Mouse (Mus musculus) brain, embryonic 18.5 days (tissue): ENCODE measurements around the gene Gtf2f1.
"Not testable (repeated sequence)": the region's sequence is repeated elsewhere in the genome, so short reads cannot be mapped to it uniquely, and the experiment has no call there.

Experiments
- DNase-seq: peaks from one replicate; pipeline ENCODE4 v3.0.0-alpha.2; 2012; ENCODE audit warnings: low read depth, low spot score

Gtf2f1 gene

DNA sequence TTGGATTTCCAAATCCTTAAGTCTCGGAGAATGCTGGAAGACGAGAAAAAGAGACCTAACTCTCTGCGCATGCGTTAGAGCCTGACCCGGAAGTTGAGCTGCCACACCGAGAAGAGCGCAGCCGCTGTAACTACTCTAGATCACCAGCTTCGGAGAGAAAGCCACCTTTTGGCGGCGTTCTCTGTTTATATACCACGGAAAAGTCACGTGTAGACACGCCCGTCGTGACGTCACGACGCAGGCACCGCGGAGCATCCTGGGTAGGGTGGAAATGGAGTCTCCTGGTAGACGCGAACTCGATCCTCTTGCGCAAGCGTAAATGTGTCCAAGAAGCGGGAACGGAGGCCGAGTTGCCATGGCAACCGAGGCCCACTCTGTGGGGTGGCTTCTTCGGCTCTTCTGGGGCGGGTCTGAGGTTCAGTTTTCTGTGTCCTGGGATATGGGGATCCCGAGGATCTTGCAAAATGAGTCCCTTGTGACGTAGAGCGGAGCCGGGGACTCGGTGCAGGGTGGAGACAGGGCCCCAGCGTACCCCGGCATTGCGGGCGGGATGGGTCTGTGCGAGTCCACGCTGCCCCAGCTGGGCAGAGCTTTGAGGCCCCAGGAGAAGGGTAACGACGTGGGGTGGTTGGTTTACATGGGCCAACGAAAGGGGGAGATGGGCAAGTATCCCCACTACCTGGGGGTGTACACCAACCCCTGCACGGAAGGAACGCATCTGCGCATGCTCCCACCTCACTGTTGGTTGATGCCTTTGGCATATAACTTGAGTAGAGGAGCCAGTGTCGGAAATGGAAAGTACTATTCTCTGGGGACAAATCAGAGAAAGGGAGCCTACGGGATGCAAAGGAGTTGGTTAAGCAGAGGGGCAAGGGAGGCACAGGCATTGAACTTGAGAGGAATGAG lies at the start of gene Gtf2f1, which contains the start of gene Gm17949:
Gene Gtf2f1, minus strand, starts transcription at position 53 of the 906 bp plus-strand sequence.
Gene Gm17949, plus strand, starts transcription at position 234 of the 906 bp plus-strand sequence.
- DNase-seq: peak; percentile 99

DNA sequence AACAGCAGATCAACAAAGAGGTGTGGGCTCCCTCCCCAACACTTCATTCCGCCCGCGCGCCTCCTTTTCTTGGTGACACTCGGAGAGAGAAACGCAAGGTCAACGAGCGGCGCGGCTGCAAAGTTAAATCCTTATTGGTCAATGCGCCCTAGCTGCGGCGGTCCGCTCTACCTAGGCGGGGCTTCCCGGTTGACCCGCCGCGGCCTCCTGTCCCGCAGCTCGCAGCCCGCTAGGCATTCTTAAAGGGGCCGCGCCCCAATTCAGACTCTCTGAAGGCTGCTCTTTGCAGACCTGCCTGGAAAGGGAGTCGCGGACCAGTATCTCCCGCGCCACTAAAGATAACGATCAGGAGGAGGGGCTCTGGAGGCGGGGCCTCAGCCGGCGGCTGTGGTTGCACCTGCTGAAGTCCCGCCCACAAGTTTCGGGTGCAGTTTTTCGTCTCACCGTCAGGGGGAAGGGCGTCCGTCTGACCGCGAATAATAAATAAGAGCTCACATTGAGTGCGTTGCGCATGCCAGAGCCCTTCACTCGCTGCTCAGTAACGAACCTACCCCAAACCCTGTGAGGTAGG lies 49.2 kb upstream of the Gtf2f1 start:
- peak; percentile 93 for DNase-seq

DNA sequence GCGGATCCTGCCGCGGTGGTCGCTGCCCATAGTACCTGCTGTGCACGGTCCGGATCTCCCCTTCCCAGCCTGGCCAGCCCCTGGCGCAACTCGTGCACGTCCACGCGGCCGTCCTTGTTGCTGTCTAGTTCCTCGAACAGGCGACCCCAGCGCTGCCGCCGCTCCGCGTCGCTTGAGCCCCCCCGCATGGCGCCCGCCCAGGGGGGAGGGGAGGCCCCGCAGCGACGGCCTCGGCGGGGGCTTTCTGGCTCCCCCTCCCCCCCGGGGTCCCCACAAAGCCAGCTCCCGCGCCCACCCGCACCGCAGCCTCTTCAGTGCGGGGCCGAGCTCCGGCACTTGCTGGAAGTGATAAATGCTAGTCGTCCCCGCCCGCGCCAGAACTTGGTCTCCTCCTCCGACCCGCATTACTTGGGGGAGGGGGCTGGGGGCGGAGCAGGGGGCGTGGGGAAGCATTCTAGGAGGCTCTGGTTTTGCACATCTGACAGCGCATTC lies 48.4 kb upstream of the Gtf2f1 start, which contains the start of gene Slc25a23:
Gene Slc25a23, minus strand, starts transcription at position 378 of the 492 bp plus-strand sequence.
- DNase-seq: peak; percentile 85

DNA sequence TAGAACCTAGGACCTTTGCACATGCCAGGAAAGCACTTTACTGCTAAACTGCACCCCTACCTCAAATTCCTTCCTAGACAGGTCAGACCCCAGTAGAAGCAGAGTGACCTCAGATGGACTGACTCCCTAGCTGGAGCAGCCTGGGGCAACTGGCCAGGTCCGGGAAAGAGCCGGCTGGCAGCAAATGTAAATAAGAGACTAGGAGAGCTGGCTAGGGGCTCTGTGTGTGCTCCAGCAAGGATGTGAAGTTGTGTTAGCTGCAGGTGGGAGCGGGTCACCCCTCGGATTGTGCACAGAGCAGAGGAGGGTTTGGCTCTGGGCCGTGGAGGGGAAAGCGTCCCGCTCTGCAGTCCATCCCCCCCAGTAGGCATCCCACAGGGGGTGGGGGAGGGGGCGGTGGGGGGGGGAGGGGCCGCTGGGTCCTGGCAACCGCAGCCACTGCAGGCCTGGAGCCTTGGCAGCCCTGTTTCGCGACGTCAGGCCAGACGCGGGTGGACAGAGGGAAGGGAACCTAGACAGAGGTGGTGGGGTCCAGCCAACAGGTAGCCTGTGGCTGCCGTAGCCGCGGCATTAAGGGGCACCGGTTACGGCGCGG lies 47.9 kb upstream of the Gtf2f1 start, which contains the start of gene Crb3:
Gene Crb3, plus strand, starts transcription at position 215 of the 595 bp plus-strand sequence.
- no peak for DNase-seq

DNA sequence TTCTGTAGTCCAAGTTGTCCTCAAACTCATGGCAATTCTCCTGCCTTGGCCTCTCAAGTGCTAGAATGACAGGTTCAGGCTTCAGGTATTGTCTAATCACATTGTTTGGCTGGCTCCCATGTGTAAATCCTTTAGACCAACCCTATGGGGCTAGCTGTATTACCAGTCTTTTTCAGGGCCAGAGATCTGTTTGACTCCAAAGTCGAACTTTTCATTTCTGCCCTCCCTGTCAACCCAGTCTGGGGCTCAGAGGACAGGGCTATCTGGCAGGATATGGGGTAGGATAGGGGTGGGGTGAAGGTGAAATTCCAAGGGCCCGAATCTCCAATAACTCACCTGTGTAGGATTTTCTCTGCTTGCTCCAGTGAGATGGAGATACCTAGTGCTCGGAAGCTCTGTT lies 45.2 kb upstream of the Gtf2f1 start:
- DNase-seq: no peak

DNA sequence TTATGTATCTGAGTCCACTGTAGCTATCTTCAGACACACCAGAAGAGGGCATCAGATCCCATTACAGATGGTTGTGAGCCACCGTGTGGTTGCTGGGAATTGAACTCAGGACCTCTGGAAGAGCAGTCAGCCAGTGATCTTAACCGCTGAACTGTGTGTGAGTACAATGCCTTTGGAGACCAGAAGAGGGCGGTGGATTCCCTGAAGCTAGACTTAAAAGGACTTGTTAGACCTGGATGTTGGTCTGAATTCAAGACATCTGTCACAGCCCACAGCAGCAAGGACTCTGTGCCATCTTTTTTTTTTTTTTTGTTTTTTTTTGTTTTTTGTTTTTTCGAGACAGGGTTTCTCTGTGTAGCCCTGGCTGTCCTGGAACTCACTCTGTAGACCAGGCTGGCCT lies 40.6 kb upstream of the Gtf2f1 start:
- DNase-seq: not testable (repeated sequence)

DNA sequence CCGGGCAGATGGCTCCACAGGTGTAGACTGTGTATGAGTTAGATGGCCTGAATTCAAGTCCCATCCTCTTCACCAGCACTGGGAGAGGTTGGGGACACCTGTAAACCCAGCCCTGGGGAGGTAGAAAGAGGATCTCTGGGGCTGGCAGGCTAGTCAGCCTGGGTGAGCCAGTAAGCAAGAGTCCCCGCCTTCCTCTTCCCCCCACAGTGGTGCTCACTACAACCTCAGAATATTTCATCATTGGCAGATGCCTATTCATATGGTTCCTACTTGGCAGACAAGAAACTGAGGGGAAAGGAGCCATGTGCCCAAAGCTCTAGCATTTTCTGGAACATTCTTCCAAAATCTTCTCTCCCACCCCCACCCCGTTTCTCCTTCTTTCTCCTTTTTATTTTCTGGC lies 37.7 kb upstream of the Gtf2f1 start:
- no peak for DNase-seq

DNA sequence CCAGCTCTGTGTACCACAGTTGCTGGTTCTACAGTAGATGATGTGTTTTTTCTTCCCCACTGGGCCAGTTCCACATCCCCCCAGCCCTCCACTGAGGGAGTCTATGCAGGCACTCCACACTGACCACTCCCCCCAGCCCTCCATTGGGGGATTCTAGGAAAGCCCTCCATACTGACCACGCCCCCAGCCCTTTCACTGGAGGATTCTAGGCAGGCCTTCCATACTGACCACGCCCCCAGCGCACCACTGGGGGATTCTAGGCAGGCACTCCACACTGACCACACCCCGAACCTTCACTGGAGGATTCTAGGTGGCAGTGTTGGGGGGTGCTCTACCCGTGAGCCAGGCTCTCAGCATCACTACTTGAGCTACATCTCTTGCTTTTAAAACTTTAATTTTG lies 36.3 kb upstream of the Gtf2f1 start:
- DNase-seq: no peak

DNA sequence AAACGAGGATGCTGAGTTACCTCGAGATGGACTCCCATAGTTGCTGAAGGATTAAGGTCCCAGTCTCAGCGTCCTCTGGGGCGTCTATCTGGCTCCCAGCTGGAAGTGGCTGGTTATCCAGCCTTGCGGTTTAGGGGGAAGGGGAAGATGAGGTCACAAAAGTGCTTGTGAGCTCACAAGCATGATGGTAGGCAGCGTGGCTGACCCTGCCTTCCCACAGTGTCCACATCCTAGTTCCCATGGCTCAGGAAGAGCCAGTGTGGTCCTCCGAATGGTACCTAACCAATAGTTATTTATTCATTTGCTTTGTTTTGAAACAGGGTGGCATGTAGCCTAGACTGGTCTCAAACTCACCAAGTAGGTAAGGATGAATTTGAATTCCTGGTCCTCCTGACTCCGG lies 30.5 kb upstream of the Gtf2f1 start, which contains the start of gene Slc25a41:
Gene Slc25a41, minus strand, starts transcription at position 101 of the 400 bp plus-strand sequence.
- DNase-seq: no peak

DNA sequence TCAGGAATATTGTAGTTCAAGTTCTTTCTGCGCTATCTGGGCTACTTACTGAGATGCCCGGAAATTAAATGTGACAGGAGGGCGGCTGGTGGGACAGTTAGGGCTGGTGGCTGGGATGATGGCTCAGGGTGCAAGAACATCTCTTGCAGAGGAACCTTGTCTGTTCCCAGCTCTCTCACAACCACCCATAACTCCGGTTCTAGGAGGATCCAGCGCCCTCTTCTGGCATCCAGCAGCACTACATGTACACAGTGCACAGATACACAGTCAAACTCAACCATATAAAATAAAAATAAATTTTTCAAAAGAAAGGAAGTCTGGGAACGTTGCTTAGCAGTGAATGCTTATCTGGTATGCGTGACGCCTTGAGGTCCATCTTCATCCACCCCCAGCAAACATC lies 27.9 kb upstream of the Gtf2f1 start:
- DNase-seq: no peak

DNA sequence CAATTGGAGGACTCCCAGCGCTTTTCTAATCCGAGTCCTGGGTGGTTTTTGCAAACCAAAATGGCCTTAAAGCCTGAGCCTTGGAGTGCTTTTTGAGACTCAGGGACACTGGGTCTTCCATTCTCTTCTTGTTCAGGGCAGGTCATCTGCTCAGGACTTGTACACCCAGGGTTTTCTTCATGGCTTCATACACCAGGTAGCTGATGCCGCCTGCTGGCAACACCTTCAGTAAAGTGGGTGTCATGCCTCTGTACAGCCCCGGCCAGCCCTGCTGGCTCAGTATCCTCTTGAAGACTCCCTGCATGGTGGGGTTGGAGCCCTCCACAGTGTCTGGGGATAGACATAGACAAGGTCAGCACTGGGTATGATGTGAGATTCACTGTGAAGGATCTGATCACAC lies 21.8 kb upstream of the Gtf2f1 start:
- DNase-seq: no peak

DNA sequence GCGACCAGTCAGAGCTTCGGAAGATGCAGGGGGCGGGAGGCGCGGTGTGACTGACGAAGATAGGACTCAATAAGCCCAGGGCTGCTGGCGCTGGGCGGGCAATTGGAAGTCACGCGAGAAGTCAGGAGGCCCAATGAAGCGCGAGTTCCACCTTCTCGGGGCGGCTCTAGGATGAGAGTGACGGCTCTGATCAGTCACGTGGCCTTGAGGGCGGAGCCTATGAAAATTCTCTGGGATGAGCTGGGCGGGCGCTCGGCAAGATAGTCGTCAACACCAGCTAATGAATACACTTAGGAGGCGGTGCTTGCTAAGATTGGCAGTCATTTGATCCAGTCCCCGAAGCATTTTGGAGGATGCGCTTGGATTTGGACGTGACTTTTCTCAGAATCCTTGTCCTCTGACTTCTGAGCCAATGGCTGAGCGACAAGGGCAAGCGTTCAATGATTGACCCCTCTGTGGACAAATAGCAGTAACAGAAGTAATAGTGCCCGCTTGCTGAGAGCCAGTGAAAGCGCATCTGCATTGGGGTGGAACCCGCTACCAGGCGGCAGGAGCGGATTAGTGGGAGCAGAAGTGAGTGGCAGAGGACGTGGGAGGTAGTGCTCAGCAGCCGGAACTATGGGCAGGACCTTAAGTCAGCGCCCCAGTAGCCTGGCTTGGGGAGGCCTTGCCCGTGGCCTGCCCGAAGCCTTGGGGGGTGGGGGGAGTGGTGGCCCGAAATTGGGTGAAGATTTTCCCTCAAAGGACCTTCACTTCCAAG lies 20.8 kb upstream of the Gtf2f1 start:
- peak; percentile 100 for DNase-seq

DNA sequence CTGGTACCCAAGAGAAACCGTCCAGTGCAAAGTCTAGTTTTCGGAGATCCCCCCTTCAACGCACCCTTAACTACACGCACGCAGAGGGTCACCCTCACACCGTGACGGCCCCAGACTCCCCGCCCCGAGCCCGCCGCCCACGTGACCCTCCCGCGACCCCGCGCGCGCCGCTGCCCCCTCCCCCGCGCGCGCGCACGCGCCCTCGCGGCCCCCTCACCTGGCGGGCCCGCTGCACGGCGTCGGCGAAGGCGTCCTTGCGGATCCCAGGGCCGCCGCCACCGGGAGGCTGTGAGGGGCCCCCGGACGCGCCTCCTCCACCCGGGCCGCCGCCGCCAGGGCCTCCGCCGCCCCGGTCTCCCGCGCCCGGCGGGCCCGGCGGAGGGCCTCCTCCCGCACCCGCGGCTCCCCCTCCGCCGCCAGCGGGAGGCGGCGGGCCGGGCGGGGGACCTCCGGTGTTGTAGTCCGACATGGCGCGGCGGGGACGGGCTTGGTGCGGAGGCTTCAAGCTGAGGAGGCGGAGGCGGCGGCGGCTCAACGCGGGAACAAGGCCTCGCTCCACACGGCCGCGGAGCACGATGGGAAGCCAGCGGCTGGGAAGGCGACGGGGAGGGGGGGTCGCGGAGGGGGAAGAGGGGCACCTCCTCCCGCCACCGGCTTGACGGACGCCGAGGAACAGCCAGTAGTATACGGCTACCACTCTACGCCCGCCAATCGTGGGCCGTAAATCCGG lies 20.0 kb upstream of the Gtf2f1 start, which contains the start of gene Khsrp:
Gene Khsrp, minus strand, starts transcription at position 592 of the 730 bp plus-strand sequence.
- no peak for DNase-seq

DNA sequence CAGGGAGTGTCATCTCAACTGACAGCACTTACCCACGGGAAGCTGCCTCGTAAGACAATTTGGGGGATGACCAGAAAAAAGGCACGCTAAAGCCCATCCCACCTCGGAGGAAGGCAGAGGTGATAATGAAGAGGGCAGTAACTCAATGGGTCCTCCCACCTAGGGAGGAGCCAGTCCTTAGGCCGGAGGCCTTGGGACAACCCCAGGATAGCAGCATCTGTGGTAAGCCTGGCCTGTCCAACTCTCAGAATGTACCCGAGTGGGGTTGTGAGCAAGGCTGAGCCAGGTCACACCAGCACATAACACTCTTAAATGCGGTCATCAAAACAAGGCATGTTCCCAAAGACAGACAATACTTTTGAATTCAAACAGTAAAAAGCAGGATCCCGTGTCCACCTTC lies 18.6 kb upstream of the Gtf2f1 start:
- no peak for DNase-seq

DNA sequence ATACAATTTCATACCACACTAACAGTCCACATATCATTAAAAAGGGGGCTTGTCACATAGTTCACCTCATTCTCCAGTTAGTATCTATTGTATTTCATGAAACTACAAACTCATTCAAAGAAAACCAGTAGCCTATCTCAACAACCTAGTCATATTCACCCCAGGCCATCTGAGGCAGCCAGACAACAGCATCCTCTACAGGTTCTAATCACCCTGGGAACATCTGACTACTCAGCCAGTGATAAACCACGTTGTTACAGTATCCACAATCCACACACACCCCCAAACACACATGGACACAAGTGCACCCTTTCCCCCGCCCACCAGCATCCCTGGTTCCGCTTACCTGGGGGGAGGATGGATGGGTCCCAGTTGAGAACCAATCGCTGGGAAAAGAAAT lies 16.4 kb upstream of the Gtf2f1 start:
- no peak for DNase-seq

DNA sequence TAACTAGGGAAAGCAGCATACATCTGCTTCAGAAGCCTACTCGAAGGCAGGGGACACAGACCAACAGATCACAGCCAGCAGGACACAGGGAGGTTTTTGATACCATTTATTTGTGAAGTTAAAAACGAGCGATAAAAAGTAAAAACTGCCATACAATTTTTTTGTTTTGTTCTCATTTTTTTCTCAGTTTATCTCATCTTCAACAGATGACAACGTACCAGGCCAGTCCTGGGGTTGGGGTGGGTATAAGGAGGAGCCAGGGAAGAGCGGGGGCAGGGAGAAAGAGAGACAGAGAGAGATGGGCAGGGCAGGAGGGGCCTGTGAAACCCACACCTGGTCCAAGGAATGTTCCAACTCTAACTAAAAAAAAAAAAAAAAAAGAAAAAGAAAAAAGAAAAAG lies 9.9 kb upstream of the Gtf2f1 start:
- DNase-seq: no peak

DNA sequence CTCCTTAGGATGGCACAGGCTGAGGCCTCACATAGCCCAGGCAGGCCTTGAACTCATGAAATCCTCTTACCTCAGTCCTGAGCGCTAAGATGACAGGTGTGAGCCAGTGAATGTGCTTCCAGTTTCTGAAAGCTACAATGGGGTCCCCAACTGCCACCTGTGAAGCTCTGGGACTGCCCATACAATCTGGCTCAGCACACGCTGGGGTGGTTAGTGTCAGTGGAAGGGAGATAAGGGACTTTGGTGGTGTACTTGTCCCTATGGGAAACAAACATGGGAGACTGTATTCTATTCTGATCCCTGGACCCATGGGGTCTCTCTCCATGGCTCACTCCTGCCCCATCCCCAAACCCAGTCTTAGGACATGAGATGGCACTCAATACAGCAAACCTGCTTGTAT lies 8.6 kb upstream of the Gtf2f1 start:
- DNase-seq: no peak

DNA sequence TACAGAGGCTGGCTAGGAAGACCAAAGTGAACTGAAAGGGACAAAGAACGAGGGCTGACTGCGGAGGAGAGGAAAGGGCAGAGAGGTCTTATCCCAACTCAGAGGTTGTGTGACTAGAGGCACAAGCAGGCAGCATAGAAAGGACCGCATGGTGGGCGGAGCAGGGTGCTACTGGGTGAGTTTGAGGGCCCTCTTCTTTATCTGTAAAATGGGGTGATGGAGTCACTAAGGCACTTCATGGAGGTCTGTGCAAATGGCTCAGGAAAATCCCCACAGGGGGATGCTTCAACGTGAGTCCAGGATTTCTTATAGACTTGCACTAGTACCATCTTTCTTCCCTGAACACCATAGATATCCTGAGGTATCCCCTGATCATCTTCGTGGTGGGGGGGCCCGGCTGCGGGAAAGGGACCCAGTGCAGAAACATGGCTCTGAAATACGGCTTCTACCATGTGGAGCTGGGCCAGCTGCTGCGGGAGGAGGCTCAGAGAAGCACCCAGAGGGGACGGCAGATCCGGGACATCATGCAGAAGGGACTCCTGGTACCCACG lies 1.2 kb upstream of the Gtf2f1 start:
- DNase-seq: no peak

DNA sequence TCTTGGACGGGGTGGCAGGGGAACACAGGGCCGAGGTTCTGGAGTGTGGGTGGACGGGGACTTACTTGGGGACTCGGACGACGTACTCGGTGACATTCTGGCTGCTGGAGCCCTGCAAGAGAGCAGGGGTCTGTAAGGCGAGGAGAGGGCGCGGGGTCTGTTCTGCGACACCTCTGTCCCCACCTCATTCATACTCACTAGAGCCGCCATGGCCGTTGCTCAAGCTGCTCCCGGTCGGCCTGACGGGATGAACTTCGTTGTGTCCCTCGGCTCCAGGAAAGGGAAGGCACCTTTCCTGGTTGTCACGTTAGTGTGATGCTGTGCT lies 215 bp downstream of the Gtf2f1 start:
- no peak for DNase-seq

DNA sequence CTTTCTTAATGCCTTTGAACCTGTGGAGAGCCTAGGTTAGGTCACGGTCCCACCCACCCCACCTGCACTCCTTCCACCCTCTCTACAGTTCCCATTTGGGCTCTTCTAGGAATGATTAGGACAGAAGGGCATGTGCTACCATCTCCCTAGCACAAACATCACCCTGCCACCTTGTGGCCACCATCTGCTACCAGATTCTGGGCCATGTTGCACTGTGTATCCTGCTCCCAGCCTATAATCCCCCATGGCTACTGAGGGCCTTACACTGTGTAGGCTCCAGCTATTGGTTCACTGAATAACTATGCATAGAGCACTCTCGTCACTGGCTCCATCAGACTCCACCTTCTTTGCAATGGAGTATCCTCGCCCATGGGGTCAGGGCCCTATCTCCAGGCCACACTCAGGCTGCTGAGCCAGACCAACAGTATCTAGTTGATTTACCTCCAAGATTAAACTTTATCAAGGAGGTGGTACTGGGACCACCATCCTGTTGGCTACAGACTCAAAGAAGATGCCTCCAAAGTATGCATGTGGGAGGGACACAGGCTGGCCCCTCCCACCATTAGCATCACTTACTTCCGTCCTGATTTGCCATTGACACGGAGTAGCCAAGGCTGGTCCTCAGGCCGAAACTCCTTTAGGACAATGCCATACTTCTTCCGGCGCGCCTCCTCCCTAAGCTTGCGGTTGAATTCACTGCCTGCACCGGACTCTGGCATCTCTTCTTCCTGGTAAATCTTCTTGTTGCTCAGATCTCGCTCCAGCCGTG lies 3.8 kb downstream of the Gtf2f1 start:
- DNase-seq: no peak
